Mouse (Mus musculus) kidney, embryonic 14.5 days (tissue): ENCODE results near the gene 1700012A03Rik. TPM values are rescaled to one million over a fixed set of nuclear protein-coding genes. Genes with fewer than 3 reads are reported as not detected.

Experiments
- ATAC-seq: fragments of 200-750 bp; cut with Nextera tagmentation; 2 replicates; pipeline ENCODE4 v1.8.0; 2017; ENCODE audit warnings: moderate number of reproducible peaks, mild to moderate bottlenecking, moderate TSS enrichment, moderate library complexity; ENCODE audit not compliant: low FRiP score, low TSS enrichment
- H3K27ac ChIP-seq: fragments of 300-500 bp; sonication (generic); 2 replicates; pipeline ENCODE4 v1.5.1; 2014; ENCODE audit warnings: low read depth, mild to moderate bottlenecking, low read length, moderate library complexity, mixed read lengths
- H3K27me3 ChIP-seq: fragments of 300-500 bp; sonication (generic); 2 replicates; pipeline ENCODE4 v1.6.1; 2014; ENCODE audit warnings: mild to moderate bottlenecking, low read length; ENCODE audit not compliant: control insufficient read depth, insufficient read depth
- H3K36me3 ChIP-seq: fragments of 300-500 bp; sonication (generic); 2 replicates; pipeline ENCODE4 v1.6.1; 2014; ENCODE audit warnings: low read length, mixed read lengths; ENCODE audit not compliant: control insufficient read depth, insufficient read depth
- H3K4me1 ChIP-seq: fragments of 300-500 bp; sonication (generic); 2 replicates; pipeline ENCODE4 v1.6.1; 2014; ENCODE audit warnings: low read length, mixed read lengths; ENCODE audit not compliant: control insufficient read depth, insufficient read depth
- H3K4me2 ChIP-seq: fragments of 300-500 bp; sonication (generic); replicated peaks from 2 replicates; pipeline ENCODE4 v1.6.1; 2014; ENCODE audit warnings: low read depth, mild to moderate bottlenecking, low read length
- H3K4me3 ChIP-seq: fragments of 300-500 bp; sonication (generic); 2 replicates; pipeline ENCODE4 v1.5.1; 2014; ENCODE audit warnings: mild to moderate bottlenecking, low read length
- H3K9ac ChIP-seq: fragments of 300-500 bp; sonication (generic); 2 replicates; pipeline ENCODE4 v1.6.1; 2014; ENCODE audit warnings: low read depth, mild to moderate bottlenecking, low read length, moderate library complexity
- H3K9me3 ChIP-seq: fragments of 300-500 bp; sonication (generic); 2 replicates; pipeline ENCODE4 v1.6.1; 2016; ENCODE audit warnings: low read length; ENCODE audit not compliant: control insufficient read depth
- WGBS: fragments of 180-500 bp; shearing (Covaris S2); extraction: QIAGEN DNeasy Blood & Tissue Kit; methylation state at CpG from one replicate; pipeline ENCODE4 v1.1.7; 2014; 5-methylcytosine and 5-hydroxymethylcytosine counted together
- polyA plus RNA-seq: library from polyadenylated mRNA; unstranded; fragments of >200 nt; fragmentation: Nextera tagmentation; extraction: Ambion mirVana; gene quantifications from 2 replicates; pipeline ENCODE4 v1.2.1, GENCODE M21; 2014

The 1700012A03Rik gene
- polyA plus RNA-seq, 1 experiment from 2014 or later, result not detected

DNA sequence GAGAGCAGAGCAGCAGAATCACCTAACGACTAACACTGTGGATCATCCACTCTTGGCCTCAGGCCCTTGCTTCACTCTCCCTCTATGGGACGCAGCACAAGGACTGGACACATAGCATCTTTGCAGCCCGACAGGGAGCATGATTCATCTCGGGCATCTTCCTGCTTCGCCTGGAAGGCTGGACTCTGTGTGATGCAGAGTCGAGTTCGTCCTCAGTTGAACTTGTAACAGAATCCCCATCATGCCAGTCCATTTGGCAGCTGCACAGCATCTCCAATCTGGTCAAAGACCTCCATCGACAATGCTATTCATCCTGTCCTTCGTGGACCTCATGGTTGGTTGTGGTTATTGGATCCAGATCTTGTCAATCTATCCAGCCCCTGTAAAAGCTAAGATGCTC, 11.2 kb downstream of the 1700012A03Rik start:
- Histone ChIP-seq H3K4me3 (no peak overlapping the region), H3K4me1 (no peaks in the 10 kb centered on the region), H3K9ac (no peak overlapping the region), H3K9me3 (no peaks in the 10 kb centered on the region), H3K36me3 (no peaks in the 10 kb centered on the region), H3K4me2 (no peak overlapping the region), H3K27ac (no peak overlapping the region), H3K27me3 (no peaks in the 10 kb centered on the region)
- ATAC-seq, result no peak
- 71% methylated on average over 9 of the region's 9 CpGs for WGBS

DNA sequence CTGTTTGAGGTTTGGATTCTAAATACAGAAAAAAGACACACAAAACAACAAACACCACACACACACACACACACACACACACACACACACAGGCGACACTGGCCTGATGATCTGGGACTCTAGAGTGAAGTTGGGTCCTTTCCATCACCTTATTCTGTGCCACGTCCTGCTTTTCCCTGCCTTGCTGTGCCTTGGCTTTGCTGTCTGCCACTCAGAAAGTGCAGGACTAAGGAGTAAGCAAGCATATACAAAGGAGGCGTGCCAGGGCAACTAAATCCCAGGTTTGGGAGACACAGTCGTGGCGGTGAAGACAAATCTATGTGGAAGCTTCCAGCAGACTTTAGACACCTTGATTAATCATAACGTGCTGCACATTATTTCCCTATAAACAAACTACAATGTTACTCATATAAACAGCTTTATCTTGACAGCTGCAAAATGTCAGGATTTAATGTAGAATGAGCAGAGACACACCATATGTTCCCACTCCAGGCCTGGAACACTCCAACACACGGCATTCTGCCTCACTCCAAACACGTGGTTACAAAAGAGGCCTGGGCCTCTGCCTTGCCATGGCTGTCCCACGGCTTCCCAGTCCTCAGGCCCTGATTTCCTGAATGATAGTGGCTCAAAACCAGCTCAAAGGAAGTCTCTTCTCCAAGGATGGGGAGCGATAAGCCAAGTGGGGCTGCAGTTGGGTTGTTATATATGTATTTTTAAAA, 15.9 kb downstream of the 1700012A03Rik start:
- Histone ChIP-seq H3K27me3 (no peaks in the 10 kb centered on the region), H3K4me3 (no peak overlapping the region), H3K4me2 (no peak overlapping the region), H3K36me3 (no peaks in the 10 kb centered on the region), H3K27ac (no peak overlapping the region), H3K9ac (no peak overlapping the region), H3K4me1 (no peaks in the 10 kb centered on the region), H3K9me3 (no peaks in the 10 kb centered on the region)
- 63% methylated on average over 10 of the region's 10 CpGs for WGBS
- no peak for ATAC-seq

DNA sequence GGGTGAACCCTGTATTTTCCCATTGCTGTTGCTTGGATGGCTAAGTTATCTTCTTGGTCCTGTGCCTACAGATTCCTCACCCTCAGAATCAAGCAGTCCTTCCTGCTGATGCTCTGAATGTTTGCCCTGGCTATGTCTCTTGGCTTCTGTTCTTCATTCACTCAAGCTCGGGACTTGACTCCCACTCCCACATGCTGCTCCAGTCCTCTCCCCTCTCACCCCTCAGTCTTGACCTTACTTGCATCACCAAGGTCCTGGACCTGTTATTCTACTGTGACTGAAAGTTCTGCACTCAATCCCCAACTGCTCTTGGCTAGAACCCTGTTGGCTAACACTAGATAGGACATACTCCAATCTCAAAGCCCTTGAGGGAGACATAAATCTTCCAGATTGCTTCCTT, 22.1 kb downstream of the 1700012A03Rik start:
- H3K27ac ChIP-seq, result no peak overlapping the region
- no peak for ATAC-seq
- WGBS, result 62% methylated on average over 1 of the region's 1 CpGs
- no peak overlapping the region for H3K9ac ChIP-seq
- no peak overlapping the region for H3K4me2 ChIP-seq
- no peak overlapping the region for H3K4me3 ChIP-seq
- no peaks in the 10 kb centered on the region for H3K36me3 ChIP-seq
- no peaks in the 10 kb centered on the region for H3K4me1 ChIP-seq
- H3K27me3 ChIP-seq, result no peaks in the 10 kb centered on the region
- no peaks in the 10 kb centered on the region for H3K9me3 ChIP-seq

DNA sequence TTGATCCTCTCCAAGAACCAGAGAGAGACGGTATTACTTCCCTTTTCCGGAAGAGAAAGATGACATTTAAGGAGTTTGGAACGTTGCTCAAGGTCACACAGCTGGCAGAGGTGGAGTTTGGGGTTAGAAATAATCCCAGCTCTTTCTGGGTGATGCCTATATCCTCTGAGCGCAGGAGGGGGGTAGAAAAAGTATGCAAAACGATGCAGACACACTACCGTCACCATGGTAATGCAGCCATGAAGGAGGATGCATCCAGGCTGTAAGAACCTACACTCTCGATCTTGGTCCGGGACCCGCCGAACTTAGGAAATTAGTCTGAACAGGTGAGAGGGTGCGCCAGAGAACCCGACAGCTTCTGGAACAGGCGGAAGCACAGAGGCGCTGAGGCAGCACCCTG, 43.3 kb downstream of the 1700012A03Rik start:
- Histone ChIP-seq H3K4me3 (no peak overlapping the region), H3K27me3 (no peaks in the 10 kb centered on the region), H3K9me3 (0 out of 2 replicates have a peak, but pooled peaks cover 3% of the 10 kb centered on the region), H3K4me1 (no peaks in the 10 kb centered on the region), H3K36me3 (no peaks in the 10 kb centered on the region), H3K27ac (no peak overlapping the region), H3K9ac (no peak overlapping the region), H3K4me2 (no peak overlapping the region)
- ATAC-seq, result no peak
- 90% methylated on average over 10 of the region's 14 CpGs for WGBS

DNA sequence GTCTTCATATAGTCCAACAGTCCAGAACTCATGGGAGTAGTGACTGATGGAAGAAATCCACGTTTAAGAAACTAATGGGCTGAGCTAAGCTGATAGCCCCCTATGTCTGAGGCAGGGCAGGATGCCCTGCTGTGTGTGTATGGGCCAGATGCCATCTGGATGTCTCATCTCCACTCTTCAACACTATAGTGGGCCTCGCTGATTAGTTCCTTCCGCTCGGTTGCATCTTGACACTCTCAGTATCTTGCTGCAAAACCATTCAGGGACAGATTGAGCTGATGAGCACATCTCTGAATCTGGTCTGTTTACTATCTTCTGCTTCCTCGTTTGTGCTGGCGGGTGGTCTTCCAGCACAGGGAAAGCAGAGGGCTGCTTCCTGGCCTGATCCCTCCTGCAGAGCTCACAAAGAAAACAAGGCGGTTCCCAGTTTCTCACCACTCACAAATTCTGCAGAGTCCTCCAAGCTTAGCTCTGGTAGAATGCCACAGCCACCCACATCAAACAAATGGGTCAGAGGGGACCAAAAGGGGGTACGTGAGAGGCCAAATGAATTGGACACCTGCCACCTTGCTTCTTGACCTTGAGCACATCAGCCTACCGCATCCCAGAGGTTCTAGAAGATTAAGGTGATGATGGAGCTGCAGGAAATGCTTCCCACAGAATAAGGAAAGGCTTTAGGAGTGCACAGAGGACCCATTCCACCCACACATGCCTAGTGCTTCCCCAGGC, 55.7 kb downstream of the 1700012A03Rik start:
- ATAC-seq, result no peak
- WGBS, result 53% methylated on average over 9 of the region's 9 CpGs
- no peak overlapping the region for H3K4me2 ChIP-seq

More for the DNA sequence above, 55.7 kb downstream of the 1700012A03Rik start:
- Histone ChIP-seq H3K4me3 (no peak overlapping the region), H3K4me1 (no peaks in the 10 kb centered on the region), H3K27ac (no peak overlapping the region), H3K36me3 (no peaks in the 10 kb centered on the region), H3K9ac (no peak overlapping the region), H3K9me3 (no peaks in the 10 kb centered on the region), H3K27me3 (no peaks in the 10 kb centered on the region)
